Mouse (Mus musculus) midbrain, embryonic 10.5 days (tissue): ENCODE data around the gene Dll1. TPM values are rescaled to one million over a fixed set of nuclear protein-coding genes. Genes with fewer than 3 reads are reported as not detected.
A peak's percentile ranks its signal among the peaks of the same experiment; 100 is the strongest.

Source experiments
- DNase-seq: peaks from one replicate; pipeline ENCODE4 v3.0.0-alpha.2; 2017; ENCODE audit warnings: low spot score
- H3K27ac ChIP-seq: fragments of 300-500 bp; sonication (generic); replicated peaks from 2 replicates; pipeline ENCODE4 v1.5.1; 2016; ENCODE audit warnings: mild to moderate bottlenecking
- H3K27me3 ChIP-seq: fragments of 300-500 bp; sonication (generic); 2 replicates; pipeline ENCODE4 v1.6.1; 2016; ENCODE audit warnings: low read depth, mild to moderate bottlenecking; ENCODE audit not compliant: poor library complexity, severe bottlenecking
- H3K36me3 ChIP-seq: fragments of 300-500 bp; sonication (generic); 2 replicates; pipeline ENCODE4 v1.6.1; 2016; ENCODE audit warnings: mild to moderate bottlenecking, moderate library complexity
- H3K4me1 ChIP-seq: fragments of 300-500 bp; sonication (generic); 2 replicates; pipeline ENCODE4 v1.6.1; 2016
- H3K4me3 ChIP-seq: fragments of 300-500 bp; sonication (generic); 2 replicates; pipeline ENCODE4 v1.5.1; 2016; ENCODE audit warnings: mild to moderate bottlenecking, moderate library complexity
- H3K9me3 ChIP-seq: fragments of 300-500 bp; sonication (generic); replicated peaks from 2 replicates; pipeline ENCODE4 v1.6.1; 2016; ENCODE audit warnings: mild to moderate bottlenecking
- WGBS: fragments of 180-500 bp; shearing (Covaris S2); methylation state at CpG from one replicate; pipeline ENCODE4 v1.1.7; 2016; 5-methylcytosine and 5-hydroxymethylcytosine counted together
- polyA plus RNA-seq: library from polyadenylated mRNA; unstranded; fragments of >200 nt; fragmentation: Nextera tagmentation; extraction: Ambion mirVana; gene quantifications from 2 replicates; pipeline ENCODE4 v1.2.1, GENCODE M21; 2016

Gene Dll1
- polyA plus RNA-seq = 68.1 and 80.9 TPM in 2 replicates

GRCm38 (mm10) chr17:15376494-15377181, at the start of gene Dll1:
Gene Dll1, minus strand, starts transcription at chr17:15376872.
- Histone ChIP-seq H3K4me1 (peaks cover 98% of the 10 kb centered on the region), H3K36me3 (peaks cover 32% of the 10 kb centered on the region), H3K27me3 (peaks cover 88% of the 10 kb centered on the region), H3K9me3 (no peaks in the 10 kb centered on the region), H3K27ac (peak within 1 kb of the TSS; percentile 97), H3K4me3 (peak within 1 kb of the TSS; percentile 88)
- peak; percentile 80 for DNase-seq
- under 1% methylated on average over 36 of the region's 36 CpGs for WGBS

GRCm38 (mm10) chr17:15425931-15426330, 49.3 kb upstream of the Dll1 start:
- 95% methylated on average over 3 of the region's 3 CpGs for WGBS
- Histone ChIP-seq H3K4me1 (no peaks in the 10 kb centered on the region), H3K36me3 (peaks cover 96% of the 10 kb centered on the region)

DNA sequence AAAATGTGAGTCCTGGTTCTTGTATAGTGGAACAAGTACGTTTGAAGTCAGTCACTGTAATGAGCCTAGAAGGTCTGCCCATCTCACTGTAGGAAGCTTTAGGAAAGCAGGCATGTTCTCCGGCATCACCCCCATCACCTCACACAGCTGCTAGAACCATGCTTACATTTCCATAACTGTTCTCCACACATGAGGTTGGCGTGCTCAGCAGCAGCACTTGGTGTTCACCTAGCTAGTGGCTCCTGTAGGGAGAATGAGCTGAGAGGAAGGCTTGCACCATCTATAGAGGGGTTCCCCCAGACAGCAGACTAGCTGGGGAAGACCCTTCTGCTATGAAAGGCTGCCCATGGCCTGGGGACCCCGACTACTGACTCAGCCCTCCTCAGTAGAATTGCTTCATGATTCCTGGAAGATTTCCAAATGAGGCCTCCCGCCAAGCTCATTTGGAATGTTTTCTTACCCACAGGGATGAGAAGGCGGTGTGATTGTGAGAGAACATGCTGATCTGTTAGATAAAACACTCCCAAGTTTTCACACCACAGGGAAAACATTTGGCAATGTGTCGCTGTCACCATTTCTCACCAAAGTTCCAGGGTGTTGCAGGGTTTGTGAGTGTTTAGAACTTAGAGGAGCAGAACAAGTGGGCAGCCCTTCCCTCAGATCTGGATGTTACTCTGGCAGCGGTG, 46.6 kb upstream of the Dll1 start:
- Histone ChIP-seq H3K4me3 (no peak overlapping the region), H3K4me1 (no peaks in the 10 kb centered on the region), H3K27me3 (no peaks in the 10 kb centered on the region), H3K9me3 (0 out of 2 replicates have a peak, but pooled peaks cover 4% of the 10 kb centered on the region), H3K36me3 (peaks cover 98% of the 10 kb centered on the region), H3K27ac (no peak overlapping the region)
- no peak for DNase-seq
- 91% methylated on average over 8 of the region's 8 CpGs for WGBS

More at GRCm38 (mm10) chr17:15425931-15426330, 49.3 kb upstream of the Dll1 start:
- no peaks in the 10 kb centered on the region for H3K27me3 ChIP-seq
- no peak for DNase-seq
- H3K4me3 ChIP-seq = no peak overlapping the region
- no peak overlapping the region for H3K27ac ChIP-seq
- 0 out of 2 replicates have a peak, but pooled peaks cover 4% of the 10 kb centered on the region for H3K9me3 ChIP-seq

DNA sequence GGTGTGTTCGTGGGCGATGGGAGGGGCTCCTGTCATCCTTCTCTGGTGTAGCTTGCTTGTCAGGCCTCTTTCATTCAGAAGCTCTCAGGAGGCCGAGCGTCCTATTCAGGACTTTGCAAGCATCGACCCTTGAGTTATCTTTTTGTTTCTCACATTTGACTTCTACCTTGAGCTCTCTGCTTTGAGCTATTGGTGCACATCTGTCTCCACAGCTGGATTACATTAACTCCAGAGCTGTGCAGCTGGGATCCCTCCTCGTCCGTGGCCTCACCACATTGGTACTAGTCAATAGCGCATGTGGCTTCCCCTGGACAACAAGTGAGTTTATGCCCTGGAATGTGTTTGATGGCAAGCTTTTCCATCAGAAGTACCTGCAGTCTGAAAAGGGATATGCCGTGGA, 46.0 kb upstream of the Dll1 start:
- Histone ChIP-seq H3K36me3 (peaks cover 98% of the 10 kb centered on the region), H3K4me1 (no peaks in the 10 kb centered on the region), H3K27ac (no peak overlapping the region), H3K9me3 (0 out of 2 replicates have a peak, but pooled peaks cover 4% of the 10 kb centered on the region), H3K4me3 (no peak overlapping the region), H3K27me3 (no peaks in the 10 kb centered on the region)
- WGBS = 89% methylated on average over 9 of the region's 9 CpGs
- DNase-seq = no peak

DNA sequence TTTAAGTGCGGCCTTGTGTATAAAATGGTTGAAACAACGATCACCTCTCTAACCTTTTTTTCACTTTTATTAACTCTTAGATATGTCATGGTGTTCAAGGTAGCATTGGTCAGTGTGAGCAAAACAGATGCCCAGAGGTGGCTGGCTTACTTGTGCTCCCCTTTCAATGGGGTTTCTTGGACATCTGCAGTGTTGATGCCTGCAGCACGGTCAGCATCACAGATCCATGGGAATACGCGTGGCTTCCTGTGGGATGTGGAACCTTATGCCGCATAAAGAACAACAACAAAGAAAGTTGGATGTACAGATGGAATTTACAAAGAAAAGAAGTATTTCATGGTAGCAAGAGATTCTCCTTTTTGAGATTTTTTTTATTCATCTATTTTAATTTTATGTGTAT, 44.8 kb upstream of the Dll1 start:
- no peak overlapping the region for H3K4me3 ChIP-seq
- DNase-seq = no peak
- H3K9me3 ChIP-seq = 0 out of 2 replicates have a peak, but pooled peaks cover 4% of the 10 kb centered on the region
- WGBS = 96% methylated on average over 6 of the region's 6 CpGs
- H3K4me1 ChIP-seq = no peaks in the 10 kb centered on the region
- H3K27me3 ChIP-seq = no peaks in the 10 kb centered on the region
- H3K27ac ChIP-seq = no peak overlapping the region
- peaks cover 100% of the 10 kb centered on the region for H3K36me3 ChIP-seq

DNA sequence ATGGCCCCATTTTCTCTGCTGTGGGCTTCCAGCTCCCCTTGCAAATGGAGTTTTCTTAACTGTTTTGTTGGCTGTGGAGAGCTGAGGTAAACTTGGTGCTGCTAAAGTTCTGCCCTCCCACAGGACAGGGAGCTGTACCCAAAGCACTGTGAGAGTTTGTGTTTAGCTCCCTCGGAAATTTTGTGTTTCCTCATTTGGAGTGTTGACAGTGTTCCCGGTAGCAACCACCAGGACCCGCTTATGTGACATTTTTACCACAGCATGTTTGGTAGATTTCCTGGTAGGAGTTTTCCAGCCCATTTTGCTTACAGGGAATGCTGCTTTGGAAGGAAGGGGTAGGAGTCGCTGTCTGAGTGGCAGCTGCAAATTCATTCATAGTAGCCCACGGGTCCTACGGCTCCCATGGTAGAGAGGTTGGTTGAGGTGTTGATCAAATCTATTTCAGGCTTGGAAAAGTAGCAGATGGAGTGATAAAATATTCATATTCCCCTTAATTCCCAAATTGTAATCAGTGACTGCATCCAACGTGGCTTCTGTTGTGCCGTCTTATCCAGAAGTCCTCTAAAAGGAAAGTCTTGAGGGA, 43.4 kb upstream of the Dll1 start:
- H3K9me3 ChIP-seq = 0 out of 2 replicates have a peak, but pooled peaks cover 4% of the 10 kb centered on the region
- H3K27me3 ChIP-seq = no peaks in the 10 kb centered on the region
- DNase-seq = no peak
- no peak overlapping the region for H3K4me3 ChIP-seq
- WGBS = 94% methylated on average over 8 of the region's 8 CpGs
- peaks cover 100% of the 10 kb centered on the region for H3K36me3 ChIP-seq
- no peak overlapping the region for H3K27ac ChIP-seq
- H3K4me1 ChIP-seq = no peaks in the 10 kb centered on the region

- WGBS = 85% methylated on average over 8 of the region's 8 CpGs
Measured at GRCm38 (mm10) chr17:15419534-15419933, 42.9 kb upstream of the Dll1 start.

GRCm38 (mm10) chr17:15416596-15417215, 40.0 kb upstream of the Dll1 start:
- peaks cover 93% of the 10 kb centered on the region for H3K36me3 ChIP-seq
- H3K27me3 ChIP-seq = no peaks in the 10 kb centered on the region
- H3K9me3 ChIP-seq = no peaks in the 10 kb centered on the region
- no peaks in the 10 kb centered on the region for H3K4me1 ChIP-seq
- 93% methylated on average over 12 of the region's 12 CpGs for WGBS
- no peak for DNase-seq
- no peak overlapping the region for H3K4me3 ChIP-seq
- no peak overlapping the region for H3K27ac ChIP-seq

More at GRCm38 (mm10) chr17:15419534-15419933, 42.9 kb upstream of the Dll1 start:
- no peaks in the 10 kb centered on the region for H3K4me1 ChIP-seq
- H3K36me3 ChIP-seq = peaks cover 100% of the 10 kb centered on the region
- H3K27ac ChIP-seq = no peak overlapping the region
- no peak overlapping the region for H3K4me3 ChIP-seq
- 0 out of 2 replicates have a peak, but pooled peaks cover 4% of the 10 kb centered on the region for H3K9me3 ChIP-seq
- no peaks in the 10 kb centered on the region for H3K27me3 ChIP-seq
- no peak for DNase-seq

DNA sequence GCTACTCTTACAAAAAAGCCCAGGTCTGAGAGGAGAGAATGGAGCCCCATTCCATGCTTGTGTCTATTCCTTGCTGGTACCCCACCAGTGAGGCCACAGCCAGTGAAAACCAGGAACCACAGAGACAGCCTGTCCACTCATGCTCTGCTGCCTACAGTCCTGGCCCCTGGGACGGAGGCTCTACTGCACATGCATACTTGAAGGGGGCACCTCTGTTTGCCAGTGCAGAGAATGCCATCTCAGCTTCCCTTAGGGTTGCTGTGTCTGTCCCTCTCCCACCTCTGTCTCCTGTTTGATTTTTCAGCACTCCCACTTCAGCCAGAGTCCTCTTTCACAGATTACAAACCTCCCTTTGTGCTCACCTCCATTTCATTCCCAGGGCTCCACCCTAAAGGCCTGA, 34.2 kb upstream of the Dll1 start:
- WGBS = 88% methylated on average over 1 of the region's 1 CpGs

DNA sequence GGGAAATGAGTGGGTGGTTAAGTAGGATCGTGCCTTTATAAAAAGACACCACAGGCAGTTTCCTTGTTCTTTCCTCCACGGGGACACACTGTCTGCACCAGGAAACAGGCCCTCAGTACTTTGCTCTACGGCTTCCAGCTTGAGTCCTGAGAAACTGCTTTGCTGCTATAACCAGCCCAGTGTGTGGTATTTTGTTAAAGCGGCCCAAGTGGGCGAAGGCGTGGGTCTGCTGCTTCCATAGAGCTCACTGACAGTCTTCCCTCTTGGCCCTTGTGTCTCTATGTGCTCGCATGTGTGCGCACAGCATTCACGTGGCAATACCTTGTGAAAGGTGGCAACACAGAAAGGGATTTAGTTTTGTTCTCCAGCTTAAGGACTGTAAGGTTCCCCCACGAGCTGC, 32.6 kb upstream of the Dll1 start:
- Histone ChIP-seq H3K27ac (no peak overlapping the region), H3K36me3 (peaks cover 93% of the 10 kb centered on the region), H3K9me3 (no peaks in the 10 kb centered on the region), H3K4me3 (no peak overlapping the region), H3K27me3 (no peaks in the 10 kb centered on the region), H3K4me1 (no peaks in the 10 kb centered on the region)
- 90% methylated on average over 10 of the region's 10 CpGs for WGBS
- peak; percentile 9 for DNase-seq

More for the DNA sequence above, 34.2 kb upstream of the Dll1 start:
- no peak overlapping the region for H3K27ac ChIP-seq
- no peak overlapping the region for H3K4me3 ChIP-seq
- no peak for DNase-seq
- no peaks in the 10 kb centered on the region for H3K27me3 ChIP-seq
- H3K4me1 ChIP-seq = no peaks in the 10 kb centered on the region
- peaks cover 93% of the 10 kb centered on the region for H3K36me3 ChIP-seq
- H3K9me3 ChIP-seq = no peaks in the 10 kb centered on the region

- H3K4me1 ChIP-seq = no peaks in the 10 kb centered on the region
- 91% methylated on average over 2 of the region's 2 CpGs for WGBS
- peak; percentile 7 for DNase-seq
- no peaks in the 10 kb centered on the region for H3K27me3 ChIP-seq
- H3K27ac ChIP-seq = no peak overlapping the region
- no peaks in the 10 kb centered on the region for H3K9me3 ChIP-seq
- peaks cover 100% of the 10 kb centered on the region for H3K36me3 ChIP-seq
- no peak overlapping the region for H3K4me3 ChIP-seq
Measured at GRCm38 (mm10) chr17:15406576-15406975, 29.9 kb upstream of the Dll1 start.

GRCm38 (mm10) chr17:15401716-15402115, 25.0 kb upstream of the Dll1 start:
- 96% methylated on average over 17 of the region's 17 CpGs for WGBS

More at GRCm38 (mm10) chr17:15401716-15402115, 25.0 kb upstream of the Dll1 start:
- peaks cover 54% of the 10 kb centered on the region for H3K36me3 ChIP-seq
- DNase-seq = peak; percentile 8
- no peaks in the 10 kb centered on the region for H3K9me3 ChIP-seq
- H3K4me3 ChIP-seq = no peak overlapping the region
- H3K27ac ChIP-seq = no peak overlapping the region
- H3K27me3 ChIP-seq = no peaks in the 10 kb centered on the region
- H3K4me1 ChIP-seq = peaks cover 20% of the 10 kb centered on the region
